Mouse (Mus musculus): ENCODE data around the gene Myo3b.

The Myo3b gene

GRCm38 (mm10) chr2:70128590-70128989 is 89.7 kb downstream of the Myo3b start:
- in situ Hi-C loops (cut with MboI, MseI) = no loop called here

GRCm38 (mm10) chr2:70129566-70129965 is 90.6 kb downstream of the Myo3b start:
- in situ Hi-C loops (cut with MboI, MseI) = no loop called here

- in situ Hi-C loops (cut with MboI, MseI) = no loop called here
Measured at GRCm38 (mm10) chr2:70133281-70133680, 94.4 kb downstream of the Myo3b start.

GRCm38 (mm10) chr2:70137226-70137998 is 98.5 kb downstream of the Myo3b start:
- in situ Hi-C loops (cut with MboI, MseI) = no loop called here

- in situ Hi-C loops (cut with MboI, MseI) = no loop called here
Measured at GRCm38 (mm10) chr2:70143543-70144188, 104.7 kb downstream of the Myo3b start.

GRCm38 (mm10) chr2:70146993-70147581 is 108.2 kb downstream of the Myo3b start:
- in situ Hi-C loops (cut with MboI, MseI) = no loop called here

GRCm38 (mm10) chr2:70148821-70149510 is 110.0 kb downstream of the Myo3b start:
- in situ Hi-C loops (cut with MboI, MseI) = no loop called here

GRCm38 (mm10) chr2:70150399-70151035 is 111.6 kb downstream of the Myo3b start:
- in situ Hi-C loops (cut with MboI, MseI) = no loop called here

- in situ Hi-C loops (cut with MboI, MseI) = no loop called here
Measured at GRCm38 (mm10) chr2:70151930-70152329, 113.0 kb downstream of the Myo3b start.

GRCm38 (mm10) chr2:70155226-70155836 is 116.4 kb downstream of the Myo3b start:
- in situ Hi-C loops (cut with MboI, MseI) = no loop called here

- in situ Hi-C loops (cut with MboI, MseI) = no loop called here
Measured at GRCm38 (mm10) chr2:70159543-70159942, 120.6 kb downstream of the Myo3b start.

- in situ Hi-C loops (cut with MboI, MseI) = no loop called here
Measured at GRCm38 (mm10) chr2:70166231-70166630, 127.3 kb downstream of the Myo3b start.

GRCm38 (mm10) chr2:70167944-70168935 is 129.3 kb downstream of the Myo3b start:
- in situ Hi-C loops (cut with MboI, MseI) = no loop called here

- in situ Hi-C loops (cut with MboI, MseI) = no loop called here
Measured at GRCm38 (mm10) chr2:70170469-70170868, 131.5 kb downstream of the Myo3b start.

GRCm38 (mm10) chr2:70176823-70177708 is 138.1 kb downstream of the Myo3b start:
- in situ Hi-C loops (cut with MboI, MseI) = no loop called here

GRCm38 (mm10) chr2:70177709-70178030 is 138.7 kb downstream of the Myo3b start:
- in situ Hi-C loops (cut with MboI, MseI) = no loop called here

GRCm38 (mm10) chr2:70178241-70178640 is 139.3 kb downstream of the Myo3b start:
- in situ Hi-C loops (cut with MboI, MseI) = no loop called here

GRCm38 (mm10) chr2:70182150-70182670 is 143.3 kb downstream of the Myo3b start:
- in situ Hi-C loops (cut with MboI, MseI) = no loop called here

GRCm38 (mm10) chr2:70187040-70187439 is 148.1 kb downstream of the Myo3b start:
- in situ Hi-C loops (cut with MboI, MseI) = no loop called here
